Mouse (Mus musculus): ENCODE measurements around the gene 4931406P16Rik.

4931406P16Rik gene

DNA sequence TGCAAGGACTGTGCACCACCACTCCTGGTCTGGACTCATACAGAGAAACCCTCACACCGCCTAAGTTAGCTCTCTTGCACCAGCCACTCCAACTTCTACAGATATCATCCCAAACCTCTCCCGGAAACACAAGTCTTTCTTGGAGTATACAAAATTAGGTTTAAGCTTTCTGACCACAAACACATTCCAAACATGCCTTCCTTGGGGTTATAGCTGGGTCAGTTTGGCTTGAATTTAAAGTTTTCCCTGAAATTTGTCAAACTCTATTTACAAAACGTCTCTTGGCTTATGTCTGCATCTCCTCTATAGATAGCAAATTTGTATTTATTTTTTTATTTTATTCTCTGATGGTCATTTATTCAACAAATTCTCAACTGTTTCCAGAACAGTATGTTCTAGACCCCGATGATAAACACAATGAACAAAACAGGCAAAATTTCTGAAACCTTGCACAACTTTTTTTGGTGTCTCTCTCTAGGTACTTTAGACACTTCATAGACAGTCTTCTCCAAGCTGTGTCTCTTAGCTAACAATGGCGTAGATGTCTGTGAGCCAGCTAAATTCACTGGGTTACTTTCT lies 4.1 kb downstream of the 4931406P16Rik start:
- no peak for DNase-seq (ENCODE audit: low spot score)

DNA sequence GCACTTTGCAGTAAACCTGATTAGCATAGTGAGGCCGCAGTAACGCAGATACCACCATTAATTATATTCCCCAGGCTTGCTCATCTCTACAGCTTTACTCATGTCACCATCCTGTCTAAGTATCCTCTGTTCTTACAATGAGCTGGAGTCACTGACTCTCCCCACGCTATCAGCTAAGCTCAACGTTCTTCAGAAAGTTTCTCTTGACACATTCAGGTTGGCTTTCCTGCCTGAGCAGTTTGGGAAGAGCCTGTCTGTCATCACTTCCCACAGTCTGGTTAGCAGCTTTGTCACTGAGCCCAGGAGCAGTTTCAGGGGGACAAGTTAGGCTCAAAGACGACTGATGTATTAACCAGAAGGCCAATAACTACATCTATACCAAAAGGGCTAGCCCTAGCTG lies 4.8 kb downstream of the 4931406P16Rik start:
- DNase-seq (ENCODE audit: low spot score): no peak

DNA sequence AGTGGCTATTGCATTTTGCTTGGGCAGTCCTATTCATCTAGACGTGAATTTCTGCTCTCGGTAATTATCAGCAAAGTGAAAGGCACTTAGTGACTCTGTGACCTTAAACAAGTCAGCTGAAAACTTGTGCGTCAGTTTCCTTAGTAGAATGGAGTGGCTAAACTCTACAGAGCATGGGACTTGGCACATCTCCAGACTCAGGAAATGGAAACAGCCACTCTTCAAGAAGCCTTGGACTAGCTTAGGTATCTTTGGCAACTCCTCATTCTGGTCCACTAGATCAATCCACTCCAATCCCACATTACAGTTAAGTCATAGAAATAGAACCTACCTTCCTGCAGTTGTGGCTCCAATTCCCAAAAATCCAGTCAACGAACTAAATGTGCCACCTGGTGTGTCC lies 7.9 kb downstream of the 4931406P16Rik start:
- DNase-seq (ENCODE audit: low spot score): no peak

DNA sequence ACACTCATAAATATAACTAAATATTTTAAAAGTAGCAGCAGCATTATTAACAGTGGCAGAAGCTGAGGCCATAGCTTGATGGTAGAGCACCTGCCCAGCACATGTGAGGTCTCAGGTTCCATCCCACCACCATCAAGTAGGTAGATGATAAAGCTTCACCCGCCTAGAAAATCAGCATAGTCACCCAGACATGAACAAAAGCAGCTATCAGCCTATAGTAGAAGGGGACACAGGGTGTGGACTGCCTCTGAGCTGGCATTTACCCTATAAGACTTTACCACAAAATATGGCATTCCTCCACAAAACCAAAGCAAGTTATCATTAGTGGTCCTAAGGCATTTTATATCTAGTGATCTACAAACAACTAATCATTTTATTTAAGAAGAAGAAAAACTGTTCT lies 10.7 kb downstream of the 4931406P16Rik start:
- no peak for DNase-seq (ENCODE audit: low spot score)

DNA sequence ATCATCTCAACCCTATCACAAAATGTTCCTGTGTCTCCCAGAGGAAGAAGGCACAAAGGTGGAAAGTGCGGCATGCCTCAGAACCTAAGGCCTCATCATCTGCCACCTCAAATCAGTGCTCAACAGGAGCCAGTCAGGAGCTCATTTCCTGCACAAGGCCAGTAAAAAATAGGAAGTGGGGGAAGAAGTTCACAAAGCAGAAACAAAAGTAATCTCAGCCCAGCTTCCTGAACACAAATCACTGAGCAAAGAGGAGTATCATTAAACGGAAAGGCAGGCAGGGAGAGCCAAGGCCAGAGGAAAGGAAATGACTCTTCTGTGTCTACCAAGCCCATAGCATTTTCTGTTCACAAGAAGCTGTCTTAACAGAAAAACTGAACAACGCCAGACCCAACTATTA lies 11.4 kb downstream of the 4931406P16Rik start:
- DNase-seq (ENCODE audit: low spot score): no peak

DNA sequence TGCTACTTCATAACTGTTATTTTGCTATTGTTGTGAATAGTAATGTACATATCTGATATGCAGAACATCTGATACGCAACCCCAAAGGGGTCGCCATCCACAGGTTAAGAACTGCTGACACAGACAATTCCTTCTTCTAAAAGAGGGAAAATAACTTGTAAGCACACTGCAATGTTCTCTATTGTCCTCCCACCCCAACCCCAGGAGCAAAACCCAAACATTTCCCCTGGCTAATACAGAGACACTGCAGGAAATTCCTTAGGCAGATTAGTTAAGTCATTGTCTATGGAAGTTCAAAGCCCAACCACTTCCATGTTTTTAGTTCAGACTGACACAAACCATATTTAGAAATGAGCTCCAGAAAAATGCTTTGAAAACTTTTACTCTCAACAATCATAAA lies 14.5 kb downstream of the 4931406P16Rik start:
- no peak for DNase-seq (ENCODE audit: low spot score)

DNA sequence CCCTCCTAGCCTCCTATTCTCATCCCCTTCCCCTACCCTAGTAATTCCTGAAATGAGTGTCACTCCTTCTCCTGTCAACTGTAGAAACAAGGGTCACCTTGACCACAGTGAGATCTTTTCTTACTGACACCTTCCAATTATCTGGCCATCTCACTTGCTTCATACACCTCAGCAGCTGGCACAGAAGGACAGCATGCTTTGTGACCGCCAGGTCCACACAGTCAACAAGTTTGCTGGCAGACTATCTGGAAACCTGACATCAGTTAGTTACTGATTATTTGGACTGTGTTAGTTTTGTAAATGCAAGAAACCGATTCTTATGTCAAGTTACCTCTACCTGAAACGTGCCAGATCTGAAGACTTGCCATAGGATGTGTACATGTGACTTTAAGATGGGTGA lies 17.2 kb downstream of the 4931406P16Rik start:
- DNase-seq (ENCODE audit: low spot score): no peak

DNA sequence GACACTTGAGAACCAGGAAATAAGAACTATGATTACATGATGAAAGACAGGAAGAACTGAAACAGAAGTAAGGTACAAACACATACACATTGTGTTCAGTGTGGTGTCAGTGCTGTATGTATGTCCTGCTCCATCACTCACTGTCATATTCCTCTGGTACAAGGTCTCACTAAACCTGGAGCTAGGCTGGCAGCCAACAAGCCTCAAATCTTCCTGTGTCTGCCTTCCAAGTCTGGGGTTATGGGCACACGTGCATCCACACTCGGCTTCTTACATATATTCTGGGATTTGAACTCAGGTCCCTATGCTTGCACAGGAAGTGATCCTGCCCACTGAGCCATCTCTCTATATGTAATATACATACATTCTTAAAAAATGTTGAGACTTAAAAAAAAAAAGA lies 20.7 kb downstream of the 4931406P16Rik start:
- no peak for DNase-seq (ENCODE audit: low spot score)

DNA sequence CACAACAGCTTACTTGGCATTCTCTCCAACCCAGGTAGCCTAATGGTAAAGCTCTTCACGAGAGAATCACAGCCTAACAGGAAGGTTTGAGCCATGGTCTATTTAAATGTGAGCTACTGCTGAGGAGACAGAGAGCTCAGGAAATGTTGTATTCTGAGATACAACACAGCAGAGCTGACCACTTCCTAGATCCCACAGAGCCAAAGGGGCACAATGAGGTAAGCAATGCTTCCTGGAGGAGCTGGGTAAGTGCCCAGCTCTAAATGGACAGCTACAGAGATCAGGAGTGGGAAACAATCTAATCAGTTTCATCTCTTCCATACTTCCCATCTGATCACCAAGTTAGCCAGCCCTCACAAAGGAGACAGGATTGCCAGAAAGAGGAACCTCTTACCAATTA lies 22.1 kb downstream of the 4931406P16Rik start:
- DNase-seq (ENCODE audit: low spot score): no peak

DNA sequence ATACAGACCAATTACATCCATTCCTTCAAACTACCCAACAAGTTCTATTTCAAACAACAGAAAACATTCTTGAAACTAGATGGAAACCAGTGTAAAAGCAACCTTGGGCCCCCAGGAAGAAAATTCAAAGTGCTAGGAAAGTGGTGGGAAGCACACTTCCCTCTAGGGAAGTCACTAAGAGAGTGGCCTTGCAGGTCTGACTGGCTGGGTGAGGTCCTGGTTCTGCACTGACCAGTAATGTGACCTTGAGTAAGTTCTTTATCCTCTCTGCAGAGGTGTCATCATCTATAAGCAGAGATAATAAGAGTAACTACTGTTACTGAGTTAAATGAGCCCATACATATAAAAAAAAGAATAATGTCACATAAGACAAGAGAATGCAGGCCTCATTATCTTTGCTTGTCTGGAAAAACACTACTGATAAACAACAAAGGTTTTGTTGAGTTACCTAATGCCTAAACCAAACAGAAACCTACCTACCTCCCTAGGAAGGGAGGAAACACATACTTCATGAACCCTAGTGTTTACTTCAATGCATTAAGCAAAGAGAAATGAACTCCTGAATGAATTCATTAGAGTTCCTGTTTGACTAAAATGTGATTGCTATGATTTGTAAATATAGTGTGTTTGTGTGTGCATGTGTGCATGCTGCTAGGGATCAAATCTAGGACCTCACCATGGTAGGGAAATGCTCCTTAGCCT lies 22.8 kb downstream of the 4931406P16Rik start:
- no peak for DNase-seq (ENCODE audit: low spot score)

DNA sequence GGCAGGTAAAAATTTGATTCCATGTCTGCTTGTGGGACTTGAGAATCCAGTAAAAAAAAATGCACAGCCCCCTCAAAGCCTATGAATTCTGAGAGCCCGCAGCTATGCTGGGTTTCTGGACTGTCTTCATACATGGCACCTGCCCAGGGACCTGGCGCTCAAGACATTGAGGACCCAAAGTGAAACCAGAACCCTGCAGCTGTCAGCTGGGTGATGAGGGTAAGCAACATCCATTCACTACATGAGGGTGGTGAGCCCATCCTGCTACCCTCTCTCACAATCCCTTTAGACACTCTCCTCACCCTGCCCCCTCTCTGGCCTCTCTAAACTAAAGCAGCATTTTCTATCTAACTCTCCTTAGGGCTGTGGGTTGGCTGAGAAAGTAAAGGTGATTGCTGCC lies 35.7 kb downstream of the 4931406P16Rik start:
- no peak for DNase-seq (ENCODE audit: low spot score)

DNA sequence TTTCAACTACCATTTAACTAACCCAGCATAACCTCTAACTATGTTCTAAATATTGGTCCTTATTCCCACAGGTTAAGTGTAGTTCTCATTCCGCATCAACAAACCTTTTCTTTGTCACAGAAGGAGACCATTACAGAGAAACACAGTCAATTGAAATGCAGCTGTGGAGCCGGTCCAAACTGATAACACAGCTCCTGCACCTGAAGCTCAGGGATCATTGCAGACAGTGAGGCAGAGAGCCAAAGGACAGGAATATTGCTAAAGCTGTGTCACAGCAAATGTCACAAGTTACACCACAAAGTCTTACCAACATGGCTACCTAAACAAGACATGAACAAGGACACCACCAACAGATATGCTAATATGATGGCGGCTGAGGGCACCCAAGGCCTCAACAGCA lies 37.3 kb downstream of the 4931406P16Rik start:
- DNase-seq (ENCODE audit: low spot score): no peak

DNA sequence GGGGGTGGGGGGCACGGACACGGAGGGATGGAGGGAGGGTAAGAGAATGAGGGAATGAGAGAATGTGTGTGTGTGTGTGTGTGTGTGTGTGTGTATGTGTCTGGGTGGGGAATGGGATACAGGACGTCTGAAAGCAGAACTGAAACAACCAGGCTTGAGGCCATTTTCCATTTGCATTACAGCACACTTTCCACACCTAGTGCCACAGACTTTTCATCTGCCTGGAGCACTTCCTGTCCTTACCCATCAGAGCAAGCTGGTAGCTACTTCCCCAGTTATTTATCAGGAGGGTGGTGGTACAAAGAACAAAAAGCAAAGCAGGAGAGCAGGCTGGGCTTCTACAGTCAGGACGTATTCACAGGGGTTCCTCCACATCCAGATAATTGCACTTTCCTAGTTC lies 40.9 kb downstream of the 4931406P16Rik start:
- no peak for DNase-seq (ENCODE audit: low spot score)

DNA sequence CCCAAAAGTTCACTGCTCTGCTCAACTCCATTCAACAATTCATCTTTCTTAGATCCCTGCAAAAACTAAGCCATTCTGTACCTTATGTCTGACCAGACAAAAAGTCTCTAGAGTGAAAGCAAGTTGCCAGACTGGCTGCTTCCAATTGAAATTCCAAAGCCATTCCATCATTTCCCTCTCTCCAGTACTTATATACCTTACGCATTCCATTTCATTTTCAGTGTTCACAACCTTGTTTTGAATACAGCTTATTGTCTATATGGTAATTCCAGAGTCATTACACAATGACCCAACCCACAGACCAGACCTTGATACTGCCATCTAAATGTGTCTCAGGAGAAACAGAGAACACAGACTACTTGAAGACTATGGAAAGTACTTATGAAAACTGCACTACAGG lies 44.9 kb downstream of the 4931406P16Rik start:
- no peak for DNase-seq (ENCODE audit: low spot score)

DNA sequence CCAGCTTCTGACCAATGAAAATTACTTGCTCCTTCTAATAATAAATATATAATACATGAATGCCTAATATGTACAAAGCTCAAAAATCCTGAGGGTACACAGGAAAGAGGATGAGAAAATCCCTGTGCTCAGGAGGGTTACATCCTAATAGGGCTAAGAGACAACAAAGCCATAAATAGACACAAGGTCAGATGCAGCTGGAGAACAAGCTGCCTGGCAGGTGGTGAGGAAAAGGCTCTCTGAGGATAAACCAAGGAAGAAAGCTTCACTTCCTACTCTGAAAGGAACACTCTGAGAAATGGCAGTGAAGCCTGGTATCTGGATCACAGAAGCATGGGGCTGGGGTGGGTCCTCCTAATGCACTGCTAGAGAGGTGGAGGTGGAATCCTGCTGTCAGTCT lies 46.9 kb downstream of the 4931406P16Rik start:
- no peak for DNase-seq (ENCODE audit: low spot score)

DNA sequence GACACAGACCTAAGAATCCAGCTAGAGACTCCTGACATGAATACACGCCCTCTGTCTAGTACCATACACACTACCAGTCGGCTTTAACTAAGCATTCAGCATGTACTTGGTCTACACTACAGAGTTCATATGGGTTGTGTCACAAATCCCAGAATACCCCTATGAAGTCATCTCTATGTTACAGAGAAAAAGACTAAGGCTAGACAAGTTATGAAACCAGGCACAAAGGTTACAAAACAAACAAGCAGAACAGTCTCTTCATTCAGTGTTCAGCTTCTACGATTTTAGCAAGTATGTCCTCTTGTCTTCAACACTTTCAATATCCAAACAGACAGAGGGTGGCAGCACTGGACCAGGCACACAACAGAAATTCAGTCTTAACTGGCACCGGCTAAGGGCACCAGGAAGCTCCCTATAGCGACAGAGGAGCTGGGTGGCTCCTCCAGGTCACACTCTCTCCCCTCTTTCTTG lies 47.4 kb downstream of the 4931406P16Rik start:
- DNase-seq (ENCODE audit: low spot score): peak; percentile 24

DNA sequence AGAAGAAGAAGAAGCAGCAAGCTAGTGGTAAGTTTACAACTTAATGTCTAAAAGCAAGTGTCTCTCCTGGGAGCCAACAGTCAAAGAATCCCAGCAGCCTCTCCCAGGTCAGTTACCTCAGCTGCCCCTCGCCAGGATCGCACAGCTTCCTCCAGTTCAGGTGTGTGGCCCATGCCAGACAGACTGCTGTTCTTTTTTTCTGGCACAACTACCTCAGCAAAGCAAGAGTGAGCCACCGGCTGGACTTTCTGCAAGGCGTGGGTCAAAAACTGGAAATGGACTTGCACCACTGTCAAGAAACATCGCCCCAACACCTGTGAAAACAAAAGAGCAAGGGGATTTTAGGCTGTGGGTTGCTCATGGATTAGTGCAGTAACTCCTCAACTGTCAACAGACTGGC lies 49.9 kb downstream of the 4931406P16Rik start:
- DNase-seq (ENCODE audit: low spot score): no peak

DNA sequence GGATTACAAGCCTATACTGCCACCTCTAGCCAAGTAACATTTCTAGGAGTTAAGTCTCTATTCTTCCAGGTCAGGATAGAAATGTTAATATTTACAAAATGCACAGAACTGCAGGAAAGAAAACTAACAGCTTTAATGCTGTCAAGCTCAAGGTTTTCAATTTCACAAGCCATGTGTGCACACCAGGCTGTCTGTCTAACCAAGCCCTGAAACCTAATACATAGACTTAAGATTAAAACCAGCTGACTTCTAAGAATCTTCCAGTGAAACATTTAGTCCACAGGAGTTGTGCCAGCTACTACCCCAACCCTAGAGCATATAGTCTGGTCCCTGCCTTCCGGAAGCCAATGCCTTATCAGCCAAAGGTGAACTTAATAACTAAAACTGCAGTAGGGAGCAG lies 54.9 kb downstream of the 4931406P16Rik start:
- no peak for DNase-seq (ENCODE audit: low spot score)

DNA sequence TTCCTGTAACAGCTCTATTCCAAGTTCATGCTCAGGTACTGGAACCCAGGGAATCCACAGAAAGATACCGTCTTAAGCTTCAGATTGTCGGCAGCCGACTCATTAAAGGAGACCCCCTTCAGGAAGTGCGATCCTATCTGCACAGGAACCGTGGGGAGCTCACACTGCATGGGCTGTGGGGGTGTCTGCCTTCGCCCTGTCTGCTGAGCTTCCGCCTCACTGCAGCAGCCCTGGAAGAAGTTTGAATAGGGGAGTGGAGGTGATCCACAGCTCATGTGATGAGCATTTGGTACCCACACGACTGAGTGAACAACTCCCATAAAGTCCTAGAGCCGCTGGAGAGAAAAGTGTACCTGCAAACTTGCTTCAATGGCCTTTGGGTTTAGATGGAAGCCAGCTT lies 56.1 kb downstream of the 4931406P16Rik start:
- DNase-seq (ENCODE audit: low spot score): no peak

DNA sequence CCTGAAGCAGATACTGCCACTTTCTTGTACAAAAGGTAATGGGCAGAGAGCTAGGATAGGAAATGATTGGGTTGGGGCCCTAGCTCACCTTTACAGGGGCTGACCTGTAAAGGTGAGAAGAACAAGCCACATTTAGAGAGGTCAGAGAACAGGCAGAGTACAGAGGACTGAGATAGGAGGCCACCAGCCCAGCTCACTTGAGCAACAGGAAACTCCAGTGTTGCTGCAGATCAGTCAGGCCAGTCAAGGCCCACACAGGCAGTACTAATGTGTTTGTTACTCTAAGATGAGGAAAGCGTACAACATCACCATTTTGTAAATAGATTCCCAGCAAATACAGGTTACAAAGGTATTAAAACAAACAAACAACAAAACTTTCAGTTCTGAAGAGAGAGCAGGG lies 57.4 kb downstream of the 4931406P16Rik start:
- no peak for DNase-seq (ENCODE audit: low spot score)

DNA sequence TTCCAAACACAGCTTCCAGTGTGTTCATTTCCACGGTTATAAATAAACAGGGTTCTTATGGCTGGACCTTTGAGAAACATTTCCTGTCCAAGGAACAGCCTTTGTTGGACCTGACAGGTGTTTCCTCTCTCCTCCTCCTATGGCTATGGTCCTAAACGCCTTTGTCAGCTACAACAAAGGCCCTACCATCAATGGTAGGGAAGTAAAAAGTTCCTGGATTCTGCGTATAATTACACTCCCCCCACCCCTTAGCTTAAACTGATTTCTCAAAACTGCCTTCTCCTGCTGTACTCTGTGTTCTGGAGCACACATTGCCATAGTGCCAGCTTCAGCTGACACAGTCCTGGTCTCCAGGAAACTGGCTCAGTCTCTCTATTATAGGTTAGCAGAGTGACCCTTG lies 58.2 kb downstream of the 4931406P16Rik start:
- DNase-seq (ENCODE audit: low spot score): no peak

DNA sequence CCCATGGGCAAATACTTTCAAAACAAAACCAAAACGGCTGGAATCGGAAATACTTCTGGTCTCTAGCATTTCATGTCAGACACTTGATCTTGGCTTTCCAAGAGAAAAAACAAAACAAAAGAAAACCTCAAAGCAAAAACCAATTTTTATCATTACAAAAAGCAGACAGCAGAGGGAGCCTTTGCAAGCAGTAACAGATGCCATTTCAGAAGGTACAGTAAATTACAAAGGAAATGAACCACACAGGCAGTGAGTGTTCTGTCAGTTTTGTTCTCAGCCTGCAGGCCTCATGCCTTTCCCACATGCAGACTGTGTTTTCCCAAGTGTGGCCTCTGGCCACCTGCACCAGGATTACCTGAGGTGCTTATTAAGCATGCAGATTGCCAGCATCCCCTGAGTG lies 61.3 kb downstream of the 4931406P16Rik start:
- DNase-seq (ENCODE audit: low spot score): no peak

DNA sequence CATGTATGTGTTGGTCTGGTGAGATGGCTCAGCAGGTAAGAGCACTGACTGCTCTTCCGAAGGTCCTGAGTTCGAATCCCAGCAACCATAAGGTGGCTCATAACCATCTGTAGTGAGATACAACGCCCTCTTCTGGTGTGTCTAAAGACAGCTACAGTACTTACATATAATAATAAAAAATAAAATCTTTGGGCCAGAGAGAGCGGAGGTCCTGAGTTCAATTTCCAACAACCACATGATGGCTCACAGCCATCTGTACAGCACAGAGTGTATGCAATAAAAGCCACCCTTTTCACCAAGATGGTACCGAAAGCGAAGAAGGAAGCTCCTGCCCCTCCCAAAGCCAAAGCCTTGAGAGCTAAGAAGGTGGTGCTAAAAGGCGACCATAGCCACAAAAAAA lies 62.6 kb downstream of the 4931406P16Rik start, which contains the start of gene Gm6096:
Gm6096 (plus strand) TSS at position 301 of the 400 bp plus-strand sequence.
- no peak for DNase-seq (ENCODE audit: low spot score)
